Mouse (Mus musculus): ENCODE measurements at regions not wholly inside any gene's neighbourhood (a gene's known extent, or its start where the extent isn't known, plus 50 kb on each side); places are given as distances from the start of the nearest gene placed in this dataset.

- peak; percentile 69 for DNase-seq (ENCODE audit: low spot score)
Observed at GRCm38 (mm10) chr14:62177509-62177908, 114.9 kb upstream of the Rnaseh2b start.

- no peak for DNase-seq (ENCODE audit: low spot score)
Observed at GRCm38 (mm10) chr14:62187360-62187759, 105.0 kb upstream of the Rnaseh2b start.

GRCm38 (mm10) chr14:62188147-62188885 is 104.1 kb upstream of the Rnaseh2b start:
- DNase-seq (ENCODE audit: low spot score): no peak

- no peak for DNase-seq (ENCODE audit: low spot score)
Observed at GRCm38 (mm10) chr14:62191624-62192023, 100.8 kb upstream of the Rnaseh2b start.

- no peak for DNase-seq (ENCODE audit: low spot score)
Observed at GRCm38 (mm10) chr14:62192814-62193213, 99.6 kb upstream of the Rnaseh2b start.

GRCm38 (mm10) chr14:62193371-62193770 is 99.0 kb upstream of the Rnaseh2b start:
- no peak for DNase-seq (ENCODE audit: low spot score)

GRCm38 (mm10) chr14:62196776-62197175 is 95.6 kb upstream of the Rnaseh2b start:
- DNase-seq (ENCODE audit: low spot score): no peak

GRCm38 (mm10) chr14:62198476-62199190 is 93.8 kb upstream of the Rnaseh2b start:
- no peak for DNase-seq (ENCODE audit: low spot score)

- DNase-seq (ENCODE audit: low spot score): no peak
Observed at GRCm38 (mm10) chr14:62215071-62215470, 77.3 kb upstream of the Rnaseh2b start.

- no peak for DNase-seq (ENCODE audit: low spot score)
Observed at GRCm38 (mm10) chr14:62216995-62217394, 75.4 kb upstream of the Rnaseh2b start.

- DNase-seq (ENCODE audit: low spot score): no peak
Observed at GRCm38 (mm10) chr14:62217971-62218370, 74.4 kb upstream of the Rnaseh2b start.

GRCm38 (mm10) chr14:62218716-62219115 is 73.7 kb upstream of the Rnaseh2b start:
- no peak for DNase-seq (ENCODE audit: low spot score)

- DNase-seq (ENCODE audit: low spot score): no peak
Observed at GRCm38 (mm10) chr14:62220770-62221169, 71.6 kb upstream of the Rnaseh2b start.
